Mouse (Mus musculus): ENCODE data around the gene Ramp2. TPM values are rescaled to one million over a fixed set of nuclear protein-coding genes. Genes with fewer than 3 reads are reported as not detected.
A peak's percentile ranks its signal among the peaks of the same experiment; 100 is the strongest.

Gene Ramp2
- polyA plus RNA-seq, 1 experiment from 2014 or later = 49.6 TPM

DNA sequence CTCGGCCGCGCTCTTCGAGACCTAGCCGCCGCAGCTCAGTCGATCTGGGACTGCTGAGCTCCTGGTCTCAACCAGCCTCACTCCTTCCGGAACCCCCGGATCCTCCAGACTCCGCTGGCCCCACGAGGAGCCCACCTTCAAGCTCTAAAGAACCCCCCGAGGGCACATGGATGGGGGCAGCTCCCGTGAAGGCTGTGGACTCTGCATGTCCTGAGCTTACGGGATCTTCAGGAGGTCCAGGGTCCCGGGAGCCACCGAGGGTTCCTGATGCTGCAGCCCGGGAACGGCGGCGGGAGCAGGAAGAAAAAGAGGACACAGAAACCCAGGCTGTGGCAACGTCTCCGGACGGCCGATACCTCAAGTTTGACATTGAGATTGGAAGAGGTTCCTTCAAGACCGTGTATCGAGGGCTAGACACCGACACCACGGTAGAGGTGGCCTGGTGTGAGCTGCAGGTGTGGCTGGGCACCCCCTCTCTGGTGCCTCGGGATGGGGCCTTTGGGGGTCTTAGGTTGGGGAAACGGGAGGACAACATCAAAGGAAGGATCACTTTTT, 15.1 kb downstream of the Ramp2 start:
- H3K27ac ChIP-seq = 0 out of 2 replicates have a peak overlapping the region, but pooled peaks have one; percentile 38
- peaks cover 59% of the 10 kb centered on the region for H3K4me1 ChIP-seq

GRCm38 (mm10) chr11:101262272-101262967, 16.6 kb downstream of the Ramp2 start:
- peaks cover 61% of the 10 kb centered on the region for H3K27me3 ChIP-seq
- H3K4me2 ChIP-seq = peak overlapping the region; percentile 96
- no peak overlapping the region for H3K27ac ChIP-seq
- no peaks in the 10 kb centered on the region for H3K9me3 ChIP-seq
- WGBS = under 1% methylated on average over 24 of the region's 24 CpGs
- peaks cover 9% of the 10 kb centered on the region; the same call in 1 of the 2 replicates for H3K36me3 ChIP-seq (replicated peaks)
- H3K4me3 ChIP-seq (replicated peaks) = peak overlapping the region; percentile 20
- peaks cover 59% of the 10 kb centered on the region for H3K4me1 ChIP-seq
- peak overlapping the region; percentile 33 for H3K9ac ChIP-seq
- ATAC-seq (ENCODE audit: low FRiP score) = no peak

More for the DNA sequence above, 15.1 kb downstream of the Ramp2 start:
- no peaks in the 10 kb centered on the region for H3K9me3 ChIP-seq
- peaks cover 50% of the 10 kb centered on the region for H3K27me3 ChIP-seq
- H3K4me2 ChIP-seq = peak overlapping the region; percentile 96
- WGBS = 0% methylated on average over 30 of the region's 30 CpGs
- peak overlapping the region; percentile 49 for H3K4me3 ChIP-seq (replicated peaks)
- no peak for ATAC-seq (ENCODE audit: low FRiP score)
- H3K36me3 ChIP-seq (replicated peaks) = peaks cover 11% of the 10 kb centered on the region; the same call in 1 of the 2 replicates
- peak overlapping the region; percentile 67 for H3K9ac ChIP-seq

- Histone ChIP-seq H3K4me3 (replicated peaks) (peak overlapping the region; percentile 10; the same call in 1 of the 2 replicates), H3K27me3 (peaks cover 64% of the 10 kb centered on the region), H3K4me2 (peak overlapping the region; percentile 96; the same call in 1 of the 2 replicates), H3K9me3 (no peaks in the 10 kb centered on the region), H3K9ac (no peak overlapping the region), H3K27ac (no peak overlapping the region), H3K36me3 (replicated peaks) (peaks cover 5% of the 10 kb centered on the region; the same call in 1 of the 2 replicates), H3K4me1 (peaks cover 59% of the 10 kb centered on the region)
- no peak for ATAC-seq (ENCODE audit: low FRiP score)
- WGBS = 2% methylated on average over 32 of the region's 32 CpGs
Observed at GRCm38 (mm10) chr11:101263138-101263988, 17.5 kb downstream of the Ramp2 start.

GRCm38 (mm10) chr11:101263989-101264280, 18.1 kb downstream of the Ramp2 start:
- Histone ChIP-seq H3K4me2 (no peak overlapping the region), H3K27ac (no peak overlapping the region), H3K36me3 (replicated peaks) (no peaks in the 10 kb centered on the region), H3K9me3 (no peaks in the 10 kb centered on the region), H3K27me3 (peaks cover 70% of the 10 kb centered on the region), H3K4me3 (replicated peaks) (peak overlapping the region; percentile 10; the same call in 1 of the 2 replicates), H3K9ac (no peak overlapping the region), H3K4me1 (peaks cover 56% of the 10 kb centered on the region)
- WGBS = 3% methylated on average over 3 of the region's 3 CpGs
- ATAC-seq (ENCODE audit: low FRiP score) = no peak

- no peak overlapping the region for H3K27ac ChIP-seq
- peaks cover 47% of the 10 kb centered on the region for H3K4me1 ChIP-seq
- no peaks in the 10 kb centered on the region for H3K36me3 ChIP-seq (replicated peaks)
- no peak overlapping the region for H3K9ac ChIP-seq
- ATAC-seq (ENCODE audit: low FRiP score) = no peak
- H3K4me2 ChIP-seq = peak overlapping the region; percentile 54
- 2% methylated on average over 31 of the region's 31 CpGs for WGBS
- H3K9me3 ChIP-seq = no peaks in the 10 kb centered on the region
- H3K27me3 ChIP-seq = peaks cover 77% of the 10 kb centered on the region
- H3K4me3 ChIP-seq (replicated peaks) = peak overlapping the region; percentile 32
Observed at GRCm38 (mm10) chr11:101264954-101265471, 19.2 kb downstream of the Ramp2 start.

DNA sequence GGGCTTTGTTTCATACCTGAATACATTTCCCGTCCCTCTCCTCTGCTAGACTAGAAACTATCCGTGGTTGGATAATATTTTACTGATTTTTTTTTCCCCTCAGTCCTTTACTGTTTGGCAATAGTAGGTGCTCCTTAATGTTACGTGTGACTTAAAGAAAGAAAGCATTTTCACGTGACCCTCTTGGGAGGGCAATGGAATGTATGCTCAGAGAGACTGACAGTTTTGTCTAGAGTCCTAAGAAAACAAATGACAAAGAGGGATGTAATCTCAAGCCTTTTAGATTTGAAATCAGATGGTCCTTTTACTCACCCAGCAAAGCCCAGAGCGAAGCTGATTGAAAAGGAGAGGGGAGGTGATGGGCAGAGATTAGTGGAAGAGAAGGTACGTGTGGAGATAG, 20.1 kb downstream of the Ramp2 start:
- peaks cover 77% of the 10 kb centered on the region for H3K27me3 ChIP-seq
- H3K4me1 ChIP-seq = peaks cover 38% of the 10 kb centered on the region
- H3K4me3 ChIP-seq (replicated peaks) = no peak overlapping the region
- H3K36me3 ChIP-seq (replicated peaks) = no peaks in the 10 kb centered on the region
- no peak overlapping the region for H3K4me2 ChIP-seq
- no peak for ATAC-seq (ENCODE audit: low FRiP score)
- no peak overlapping the region for H3K9ac ChIP-seq
- H3K27ac ChIP-seq = no peak overlapping the region
- WGBS = 17% methylated on average over 6 of the region's 6 CpGs
- no peaks in the 10 kb centered on the region for H3K9me3 ChIP-seq

DNA sequence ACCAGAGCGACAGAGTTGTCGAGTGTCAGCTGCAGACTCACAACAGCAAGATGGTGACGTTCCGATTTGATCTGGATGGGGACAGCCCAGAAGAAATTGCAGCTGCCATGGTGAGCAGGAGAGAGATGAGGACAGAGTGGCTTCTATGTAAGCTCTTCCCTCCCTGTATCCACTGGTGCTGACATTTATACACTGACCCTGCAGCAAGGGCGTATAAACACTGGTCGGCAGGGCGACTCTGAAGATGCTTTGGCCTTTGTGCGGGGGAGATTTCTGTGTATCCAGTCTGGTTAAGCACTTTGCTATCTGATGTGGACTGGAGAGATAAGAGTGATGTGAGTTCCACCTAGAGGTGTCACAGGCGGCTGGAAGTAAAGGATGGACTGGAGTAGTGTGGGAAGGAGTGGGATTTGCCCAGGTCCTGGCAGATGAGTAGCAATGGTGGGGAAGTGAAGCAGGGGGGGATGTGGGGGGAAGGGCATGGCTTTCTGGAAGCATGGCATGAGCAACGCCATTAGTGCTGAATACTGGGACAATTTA, 23.8 kb downstream of the Ramp2 start:
- Histone ChIP-seq H3K27ac (no peak overlapping the region), H3K4me1 (peaks cover 10% of the 10 kb centered on the region), H3K4me2 (no peak overlapping the region), H3K36me3 (replicated peaks) (no peaks in the 10 kb centered on the region), H3K4me3 (replicated peaks) (no peak overlapping the region), H3K27me3 (peaks cover 43% of the 10 kb centered on the region), H3K9ac (no peak overlapping the region; the same call in 1 of the 2 replicates), H3K9me3 (no peaks in the 10 kb centered on the region)
- ATAC-seq (ENCODE audit: low FRiP score) = no peak
- 33% methylated on average over 10 of the region's 10 CpGs for whole genome bisulfite sequencing

DNA sequence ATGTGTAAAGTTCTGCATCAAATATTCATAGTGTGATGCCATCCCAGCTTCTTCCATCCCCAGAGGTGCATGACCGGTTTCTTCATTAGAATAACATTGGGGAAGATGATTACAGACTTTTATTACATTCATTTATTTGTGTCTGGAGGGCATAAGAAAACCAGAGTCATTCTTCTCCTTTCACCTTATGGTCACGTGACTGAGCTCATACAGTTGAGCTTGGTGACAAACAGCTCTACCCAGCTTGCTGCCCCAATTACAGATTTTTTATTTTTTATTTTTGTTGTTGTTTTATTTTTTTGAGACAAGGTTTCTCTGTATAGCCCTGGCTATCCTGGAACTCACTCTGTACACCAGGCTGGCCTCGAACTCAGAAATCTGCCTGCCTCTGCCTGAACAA, 26.6 kb downstream of the Ramp2 start:
- peaks cover 14% of the 10 kb centered on the region for H3K4me1 ChIP-seq
- 88% methylated on average over 3 of the region's 3 CpGs for WGBS
- no peak for ATAC-seq (ENCODE audit: low FRiP score)

GRCm38 (mm10) chr11:101275309-101275708, 29.5 kb downstream of the Ramp2 start:
- 0 out of 2 replicates have a peak overlapping the region, but pooled peaks have one; percentile 15 for H3K27ac ChIP-seq
- no peaks in the 10 kb centered on the region for H3K36me3 ChIP-seq (replicated peaks)
- peaks cover 15% of the 10 kb centered on the region for H3K27me3 ChIP-seq
- WGBS = 72% methylated on average over 4 of the region's 4 CpGs
- H3K4me2 ChIP-seq = no peak overlapping the region
- H3K4me1 ChIP-seq = peaks cover 29% of the 10 kb centered on the region
- no peak overlapping the region for H3K4me3 ChIP-seq (replicated peaks)
- H3K9me3 ChIP-seq = no peaks in the 10 kb centered on the region
- no peak overlapping the region for H3K9ac ChIP-seq
- ATAC-seq (ENCODE audit: low FRiP score) = no peak

More for the DNA sequence above, 26.6 kb downstream of the Ramp2 start:
- H3K9me3 ChIP-seq = no peaks in the 10 kb centered on the region
- H3K4me2 ChIP-seq = no peak overlapping the region
- H3K27ac ChIP-seq = no peak overlapping the region
- no peaks in the 10 kb centered on the region for H3K36me3 ChIP-seq (replicated peaks)
- H3K9ac ChIP-seq = no peak overlapping the region
- no peak overlapping the region for H3K4me3 ChIP-seq (replicated peaks)
- H3K27me3 ChIP-seq = peaks cover 26% of the 10 kb centered on the region; the same call in 1 of the 2 replicates

GRCm38 (mm10) chr11:101276319-101277070, 30.7 kb downstream of the Ramp2 start:
- no peak for ATAC-seq (ENCODE audit: low FRiP score)
- H3K27me3 ChIP-seq = peaks cover 26% of the 10 kb centered on the region
- peaks cover 29% of the 10 kb centered on the region for H3K4me1 ChIP-seq
- no peaks in the 10 kb centered on the region for H3K9me3 ChIP-seq
- H3K27ac ChIP-seq = no peak overlapping the region
- no peak overlapping the region for H3K4me3 ChIP-seq (replicated peaks)
- H3K9ac ChIP-seq = no peak overlapping the region
- no peaks in the 10 kb centered on the region for H3K36me3 ChIP-seq (replicated peaks)
- WGBS = 24% methylated on average over 27 of the region's 27 CpGs
- H3K4me2 ChIP-seq = peak overlapping the region; percentile 17

GRCm38 (mm10) chr11:101277381-101278222, 31.8 kb downstream of the Ramp2 start:
- 84% methylated on average over 12 of the region's 12 CpGs for WGBS
- Histone ChIP-seq H3K4me2 (peak overlapping the region; percentile 77), H3K9me3 (no peaks in the 10 kb centered on the region), H3K27me3 (peaks cover 29% of the 10 kb centered on the region), H3K27ac (no peak overlapping the region), H3K4me3 (replicated peaks) (peak overlapping the region; percentile 76), H3K4me1 (peaks cover 29% of the 10 kb centered on the region), H3K9ac (peak overlapping the region; percentile 76), H3K36me3 (replicated peaks) (no peaks in the 10 kb centered on the region)
- ATAC-seq (ENCODE audit: low FRiP score) = no peak
